Mouse (Mus musculus): ENCODE results near the gene Nfrkb. TPM values are rescaled to one million over a fixed set of nuclear protein-coding genes. Genes with fewer than 3 reads are reported as not detected.

Gene Nfrkb
- 30.7 and 32.4 TPM in 2 replicates for polyA plus RNA-seq (2016; fragmentation: Nextera tagmentation; extraction: Ambion mirVana)

GRCm38 (mm10) chr9:31385947-31386354 lies at the start of gene Nfrkb:
TSS of gene Nfrkb (plus strand) at chr9:31386192.
- Histone ChIP-seq H3K4me3 (replicated peaks) (peak within 1 kb of the TSS; percentile 90), H3K9ac (peak within 1 kb of the TSS; percentile 92), H3K27ac (peak within 1 kb of the TSS; percentile 62), H3K4me2 (peak within 1 kb of the TSS; percentile 80), H3K9me3 (no peaks in the 10 kb centered on the region), H3K4me1 (peaks cover 15% of the 10 kb centered on the region), H3K36me3 (replicated peaks) (peaks cover 14% of the 10 kb centered on the region), H3K27me3 (no peaks in the 10 kb centered on the region)
- peak; percentile 98 for ATAC-seq (ENCODE audit: low FRiP score)
- under 1% methylated on average over 45 of the region's 46 CpGs for WGBS

GRCm38 (mm10) chr9:31344289-31344831 lies 41.6 kb upstream of the Nfrkb start:
- WGBS, result 60% methylated on average over 11 of the region's 11 CpGs
- Histone ChIP-seq H3K4me3 (replicated peaks) (no peak overlapping the region), H3K36me3 (replicated peaks) (peaks cover 5% of the 10 kb centered on the region), H3K4me2 (no peak overlapping the region), H3K27ac (no peak overlapping the region), H3K4me1 (peaks cover 6% of the 10 kb centered on the region; the same call in 1 of the 2 replicates), H3K9ac (no peak overlapping the region), H3K27me3 (no peaks in the 10 kb centered on the region), H3K9me3 (no peaks in the 10 kb centered on the region)
- no peak for ATAC-seq (ENCODE audit: low FRiP score)

GRCm38 (mm10) chr9:31346575-31347080 lies 39.4 kb upstream of the Nfrkb start:
- peaks cover 6% of the 10 kb centered on the region; the same call in 1 of the 2 replicates for H3K4me1 ChIP-seq
- no peaks in the 10 kb centered on the region for H3K27me3 ChIP-seq
- no peaks in the 10 kb centered on the region for H3K9me3 ChIP-seq
- no peak overlapping the region for H3K27ac ChIP-seq
- peaks cover 4% of the 10 kb centered on the region; the same call in 1 of the 2 replicates for H3K36me3 ChIP-seq (replicated peaks)
- no peak overlapping the region for H3K9ac ChIP-seq
- ATAC-seq (ENCODE audit: low FRiP score), result no peak
- no peak overlapping the region for H3K4me3 ChIP-seq (replicated peaks)
- H3K4me2 ChIP-seq, result no peak overlapping the region
- 77% methylated on average over 15 of the region's 15 CpGs for WGBS

GRCm38 (mm10) chr9:31348458-31348857 lies 37.5 kb upstream of the Nfrkb start:
- Histone ChIP-seq H3K4me1 (peaks cover 6% of the 10 kb centered on the region; the same call in 1 of the 2 replicates), H3K27ac (no peak overlapping the region), H3K36me3 (replicated peaks) (peaks cover 13% of the 10 kb centered on the region), H3K9me3 (no peaks in the 10 kb centered on the region), H3K4me2 (no peak overlapping the region), H3K27me3 (no peaks in the 10 kb centered on the region), H3K9ac (no peak overlapping the region), H3K4me3 (replicated peaks) (no peak overlapping the region)
- ATAC-seq (ENCODE audit: low FRiP score), result no peak
- WGBS, result 85% methylated on average over 4 of the region's 4 CpGs

- ATAC-seq (ENCODE audit: low FRiP score), result peak; percentile 69
- Histone ChIP-seq H3K4me3 (replicated peaks) (no peak overlapping the region), H3K4me2 (no peak overlapping the region), H3K9me3 (no peaks in the 10 kb centered on the region), H3K9ac (no peak overlapping the region), H3K27me3 (no peaks in the 10 kb centered on the region), H3K27ac (no peak overlapping the region), H3K36me3 (replicated peaks) (peaks cover 17% of the 10 kb centered on the region), H3K4me1 (peaks cover 6% of the 10 kb centered on the region; the same call in 1 of the 2 replicates)
- 71% methylated on average over 11 of the region's 11 CpGs for WGBS
These were observed 37.1 kb upstream of the Nfrkb start for GRCm38 (mm10) chr9:31348915-31349314.

- H3K36me3 ChIP-seq (replicated peaks), result peaks cover 44% of the 10 kb centered on the region
- WGBS, result 94% methylated on average over 2 of the region's 2 CpGs
These were observed 33.3 kb upstream of the Nfrkb start for GRCm38 (mm10) chr9:31352716-31353115.

GRCm38 (mm10) chr9:31353518-31353917 lies 32.5 kb upstream of the Nfrkb start:
- no peak overlapping the region for H3K27ac ChIP-seq
- no peak overlapping the region for H3K4me3 ChIP-seq (replicated peaks)
- ATAC-seq (ENCODE audit: low FRiP score), result no peak
- no peaks in the 10 kb centered on the region for H3K9me3 ChIP-seq
- H3K36me3 ChIP-seq (replicated peaks), result peaks cover 49% of the 10 kb centered on the region
- H3K27me3 ChIP-seq, result no peaks in the 10 kb centered on the region
- 95% methylated on average over 10 of the region's 10 CpGs for WGBS
- H3K4me1 ChIP-seq, result no peaks in the 10 kb centered on the region
- no peak overlapping the region for H3K4me2 ChIP-seq
- H3K9ac ChIP-seq, result no peak overlapping the region

More at GRCm38 (mm10) chr9:31352716-31353115, 33.3 kb upstream of the Nfrkb start:
- Histone ChIP-seq H3K27me3 (no peaks in the 10 kb centered on the region), H3K27ac (no peak overlapping the region), H3K9ac (no peak overlapping the region), H3K4me1 (no peaks in the 10 kb centered on the region), H3K9me3 (no peaks in the 10 kb centered on the region), H3K4me2 (no peak overlapping the region), H3K4me3 (replicated peaks) (no peak overlapping the region)
- ATAC-seq (ENCODE audit: low FRiP score), result no peak

- Histone ChIP-seq H3K36me3 (replicated peaks) (peaks cover 54% of the 10 kb centered on the region), H3K4me2 (no peak overlapping the region), H3K4me3 (replicated peaks) (no peak overlapping the region), H3K9me3 (no peaks in the 10 kb centered on the region), H3K4me1 (no peaks in the 10 kb centered on the region), H3K27me3 (no peaks in the 10 kb centered on the region), H3K9ac (no peak overlapping the region), H3K27ac (no peak overlapping the region)
- WGBS, result 95% methylated on average over 7 of the region's 7 CpGs
- no peak for ATAC-seq (ENCODE audit: low FRiP score)
These were observed 31.9 kb upstream of the Nfrkb start for GRCm38 (mm10) chr9:31354051-31354450.

- Histone ChIP-seq H3K36me3 (replicated peaks) (peaks cover 57% of the 10 kb centered on the region), H3K9ac (no peak overlapping the region), H3K4me2 (no peak overlapping the region), H3K27ac (no peak overlapping the region), H3K4me3 (replicated peaks) (no peak overlapping the region), H3K27me3 (no peaks in the 10 kb centered on the region), H3K4me1 (no peaks in the 10 kb centered on the region), H3K9me3 (no peaks in the 10 kb centered on the region)
- ATAC-seq (ENCODE audit: low FRiP score), result no peak
- WGBS, result 94% methylated on average over 9 of the region's 9 CpGs
These were observed 22.0 kb upstream of the Nfrkb start for GRCm38 (mm10) chr9:31363698-31364609.

- no peak for ATAC-seq (ENCODE audit: low FRiP score)
- no peaks in the 10 kb centered on the region for H3K9me3 ChIP-seq
- H3K4me2 ChIP-seq, result no peak overlapping the region
- H3K27ac ChIP-seq, result no peak overlapping the region
- 91% methylated on average over 8 of the region's 8 CpGs for WGBS
- no peaks in the 10 kb centered on the region for H3K27me3 ChIP-seq
- H3K4me3 ChIP-seq (replicated peaks), result no peak overlapping the region
- H3K4me1 ChIP-seq, result no peaks in the 10 kb centered on the region
- H3K9ac ChIP-seq, result no peak overlapping the region
- peaks cover 48% of the 10 kb centered on the region for H3K36me3 ChIP-seq (replicated peaks)
These were observed 20.9 kb upstream of the Nfrkb start for GRCm38 (mm10) chr9:31365086-31365485.

- 94% methylated on average over 3 of the region's 3 CpGs for WGBS
- ATAC-seq (ENCODE audit: low FRiP score), result no peak
- Histone ChIP-seq H3K4me2 (no peak overlapping the region), H3K27me3 (no peaks in the 10 kb centered on the region), H3K9ac (no peak overlapping the region), H3K4me1 (no peaks in the 10 kb centered on the region), H3K27ac (no peak overlapping the region), H3K9me3 (0 out of 2 replicates have a peak, but pooled peaks cover 4% of the 10 kb centered on the region), H3K36me3 (replicated peaks) (peaks cover 35% of the 10 kb centered on the region), H3K4me3 (replicated peaks) (no peak overlapping the region)
These were observed 14.3 kb upstream of the Nfrkb start for GRCm38 (mm10) chr9:31371740-31372139.

GRCm38 (mm10) chr9:31376661-31377060 lies 9.3 kb upstream of the Nfrkb start:
- Histone ChIP-seq H3K4me3 (replicated peaks) (no peak overlapping the region), H3K9me3 (0 out of 2 replicates have a peak, but pooled peaks cover 4% of the 10 kb centered on the region), H3K27ac (no peak overlapping the region), H3K9ac (no peak overlapping the region), H3K4me2 (no peak overlapping the region), H3K4me1 (no peaks in the 10 kb centered on the region), H3K36me3 (replicated peaks) (peaks cover 39% of the 10 kb centered on the region), H3K27me3 (no peaks in the 10 kb centered on the region)
- no peak for ATAC-seq (ENCODE audit: low FRiP score)
